Mouse (Mus musculus): Measurements from ENCODE around the gene Ablim1. TPM values are rescaled to one million over a fixed set of nuclear protein-coding genes. Genes with fewer than 3 reads are reported as not detected.

Ablim1 gene
- total RNA-seq, 2 experiments from 2014 or later = 42.8 to 52.0 TPM

DNA sequence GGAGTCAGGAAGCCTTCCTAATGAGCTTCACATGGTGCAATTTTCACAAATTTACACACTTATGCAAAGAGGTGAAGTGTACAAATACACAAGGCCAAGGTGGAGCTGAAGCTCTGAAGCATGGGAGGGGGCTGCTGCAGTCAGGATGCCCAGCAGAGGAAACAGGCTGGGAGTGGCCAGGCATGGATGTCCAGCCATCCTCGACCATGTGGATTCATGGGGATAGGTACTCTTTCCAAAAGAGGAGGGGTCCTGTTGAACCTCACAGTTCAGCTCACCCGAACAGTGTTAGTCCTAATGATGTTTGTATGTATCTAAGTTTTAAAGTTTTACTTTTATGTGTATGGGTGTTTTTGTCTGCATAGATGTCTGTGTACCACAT, 190.6 kb downstream of the Ablim1 start:
- no peak for DNase-seq

DNA sequence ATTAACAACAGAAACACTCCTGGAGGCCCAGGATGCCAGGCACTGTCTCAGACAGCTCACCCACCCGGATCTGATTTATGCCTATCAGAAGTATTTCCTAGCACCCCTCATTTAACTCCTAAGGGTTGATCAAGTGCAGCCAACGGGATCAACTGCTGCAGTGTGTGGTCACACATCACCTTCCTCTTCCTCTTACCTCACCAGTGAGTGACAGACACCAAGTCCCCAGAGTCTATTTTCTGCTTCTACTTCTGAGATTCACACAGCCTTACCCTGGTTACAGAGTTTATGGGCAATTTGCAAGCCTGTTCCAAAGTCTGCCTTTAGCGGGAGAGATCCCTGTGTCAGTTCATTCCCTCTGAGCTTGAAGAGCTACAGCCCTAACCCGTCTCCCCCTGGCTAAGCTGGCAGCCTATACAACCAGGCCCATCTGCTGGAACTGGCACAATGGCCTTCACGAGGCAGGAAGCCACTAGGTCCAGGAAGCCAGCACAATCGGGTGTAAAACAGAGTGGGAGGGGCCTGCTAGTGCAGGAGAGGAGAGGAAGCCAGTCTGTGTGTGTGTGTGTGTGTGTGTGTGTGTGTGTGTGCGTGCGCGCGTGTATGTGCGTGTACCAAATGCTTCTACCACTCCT, 191.1 kb downstream of the Ablim1 start:
- peak; percentile 33 for DNase-seq

DNA sequence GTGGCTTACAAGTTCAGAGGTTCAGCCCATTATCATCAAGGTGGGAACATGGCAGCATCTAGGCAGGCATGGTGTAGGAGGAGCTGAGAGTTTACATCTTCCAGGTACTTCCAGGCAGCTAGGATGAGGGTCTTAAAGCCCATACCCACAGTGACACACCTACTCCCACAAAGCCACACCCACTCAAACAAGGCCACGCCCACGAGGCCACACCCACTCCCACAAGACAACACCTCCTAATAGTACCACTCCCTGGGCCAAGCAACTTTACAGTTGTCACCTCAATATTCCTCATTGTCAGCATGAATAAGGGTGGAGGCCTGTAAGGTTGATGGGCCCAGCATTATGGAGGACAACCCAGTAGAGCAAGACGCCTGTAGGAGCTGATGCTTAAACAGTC, 192.5 kb downstream of the Ablim1 start:
- DNase-seq = no peak

DNA sequence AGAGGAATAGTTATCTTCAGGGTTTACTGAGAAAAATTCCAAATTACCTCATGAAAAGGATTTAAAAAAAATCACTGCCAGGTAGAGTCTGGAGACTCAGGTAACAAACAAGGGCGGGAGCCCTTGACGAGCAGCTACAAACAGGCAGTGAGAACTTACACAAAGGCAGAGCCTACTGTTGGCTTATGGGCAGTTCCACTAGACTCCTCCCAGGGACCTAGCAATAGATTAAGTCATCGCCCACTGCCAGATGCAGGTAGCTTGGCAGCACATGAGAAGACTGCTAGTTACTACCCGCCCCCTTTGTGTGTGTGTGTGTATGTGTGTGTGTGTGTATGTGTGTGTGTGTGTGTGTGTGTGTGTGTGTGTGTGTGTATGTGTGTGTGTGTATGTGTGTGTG, 193.7 kb downstream of the Ablim1 start:
- no peak for DNase-seq

DNA sequence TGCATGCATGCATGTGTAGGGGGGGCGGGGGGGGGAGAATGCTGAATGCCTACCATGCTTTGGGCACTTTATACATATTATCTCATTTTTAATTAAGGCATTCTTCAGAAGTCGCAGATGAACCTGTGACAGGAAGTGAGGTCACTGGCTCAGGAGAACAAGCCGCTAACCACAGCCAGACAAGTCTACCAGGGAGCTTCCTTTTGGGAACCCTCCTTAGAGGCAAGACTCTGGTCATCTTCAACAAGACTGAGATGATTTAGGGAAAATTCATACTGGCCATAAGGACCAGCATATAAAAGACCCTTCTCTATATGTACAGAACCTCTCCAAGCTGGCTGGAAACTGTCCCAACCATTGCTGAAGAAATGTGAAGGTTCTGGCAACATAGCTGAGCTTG, 195.1 kb downstream of the Ablim1 start:
- no peak for DNase-seq

DNA sequence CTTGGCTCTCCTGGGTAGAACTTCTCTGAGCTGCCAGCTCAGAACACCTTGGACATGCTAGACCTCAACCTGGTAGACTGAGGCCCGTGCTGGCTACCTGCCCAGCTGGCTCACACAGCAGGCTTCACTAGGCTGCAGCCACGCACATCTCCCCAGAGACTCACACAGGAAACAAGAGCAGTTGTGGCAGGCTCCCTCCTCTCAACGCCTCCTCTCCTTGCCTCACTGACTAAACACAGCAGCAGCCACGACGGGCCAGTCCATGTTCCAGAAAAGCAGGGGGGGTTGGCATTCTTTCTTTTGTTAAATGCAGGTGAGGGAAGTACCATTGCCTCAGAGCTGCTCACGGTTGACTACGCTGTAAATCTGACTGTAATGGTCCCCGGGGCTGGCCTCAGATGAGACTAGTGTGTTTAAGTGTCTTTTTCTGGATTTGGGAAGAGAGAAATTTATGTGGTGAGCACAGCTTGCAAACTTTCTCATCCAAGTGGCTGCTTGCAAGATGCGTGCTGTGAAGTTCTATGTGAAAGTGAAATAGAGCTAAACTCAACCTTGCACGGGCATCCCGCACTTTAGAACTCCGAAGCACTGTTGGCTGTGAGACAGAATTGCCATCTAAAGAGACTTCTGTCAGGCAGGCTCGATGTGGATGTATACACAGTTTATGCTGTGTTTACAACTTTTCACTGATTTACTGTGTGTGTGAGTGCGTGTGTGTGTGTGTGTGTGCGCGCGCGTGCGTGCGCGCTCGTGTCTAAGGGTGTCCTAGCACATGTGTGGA, 195.7 kb downstream of the Ablim1 start:
- peak; percentile 34 for DNase-seq

DNA sequence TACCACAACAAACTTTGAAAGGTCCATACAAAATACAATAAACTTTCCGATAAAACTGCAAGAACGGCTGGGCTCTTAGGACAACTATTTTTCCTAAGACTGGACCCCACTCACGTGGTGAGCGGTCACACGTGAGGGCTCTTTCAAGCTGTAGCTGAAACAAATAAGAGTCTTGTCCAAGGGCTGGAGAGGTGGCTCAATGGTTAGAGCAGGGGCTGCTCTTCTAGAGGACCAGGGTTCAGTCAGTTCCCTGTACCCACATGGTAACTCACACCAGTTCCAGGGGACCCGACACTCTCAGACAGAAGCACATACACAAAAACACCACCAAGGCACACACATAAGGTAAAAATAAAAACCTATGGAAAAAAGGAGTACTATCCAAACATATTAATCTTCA, 197.0 kb downstream of the Ablim1 start:
- no peak for DNase-seq

DNA sequence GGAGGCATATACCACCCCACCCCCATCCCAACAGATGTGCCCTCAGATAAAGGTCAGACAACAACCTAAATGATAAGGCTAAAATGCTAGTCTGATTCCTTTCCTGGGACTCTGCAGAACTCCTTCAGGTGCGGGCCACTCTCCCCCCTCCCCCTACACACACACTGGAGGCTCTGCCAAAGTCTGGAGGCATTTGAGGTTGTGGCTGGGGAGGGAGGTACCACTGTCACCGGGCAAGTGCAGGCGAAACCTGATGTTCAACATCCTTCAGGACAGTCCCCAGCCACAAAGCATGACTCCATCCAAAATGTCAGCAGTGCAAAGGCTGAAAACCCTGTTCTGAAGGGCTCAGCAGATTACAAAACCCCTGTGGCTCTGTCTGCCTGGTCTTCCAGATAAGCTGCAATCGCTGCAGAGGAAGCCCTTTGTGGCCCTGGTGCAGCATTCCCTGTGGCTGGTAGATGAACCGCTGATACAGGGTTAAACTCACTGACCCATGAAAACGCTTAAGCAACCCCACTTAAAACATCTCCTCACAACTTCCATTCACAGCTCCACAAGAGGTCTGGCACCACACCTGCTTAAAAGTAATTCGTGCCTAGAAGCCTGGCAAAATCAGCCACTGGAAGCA, 197.7 kb downstream of the Ablim1 start:
- no peak for DNase-seq

DNA sequence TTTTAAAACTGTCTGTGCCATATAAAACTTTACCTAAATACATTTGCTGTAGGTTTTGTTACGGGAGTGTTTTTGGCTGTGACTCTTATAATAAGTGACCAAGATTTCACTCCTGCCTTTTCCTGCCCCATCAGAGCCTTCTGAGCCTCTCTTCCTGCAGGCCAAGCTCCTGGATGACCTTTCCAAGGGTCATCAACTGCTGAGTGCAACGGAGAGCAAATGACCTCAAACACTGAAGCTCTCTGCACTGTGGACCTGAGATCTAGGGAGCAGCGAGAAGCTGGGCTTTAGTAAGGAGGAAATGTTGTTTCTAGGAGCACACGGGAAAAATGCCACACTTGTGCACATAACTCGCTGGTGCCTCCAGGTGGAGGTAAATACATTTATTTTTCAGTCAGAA, 199.0 kb downstream of the Ablim1 start:
- no peak for DNase-seq

DNA sequence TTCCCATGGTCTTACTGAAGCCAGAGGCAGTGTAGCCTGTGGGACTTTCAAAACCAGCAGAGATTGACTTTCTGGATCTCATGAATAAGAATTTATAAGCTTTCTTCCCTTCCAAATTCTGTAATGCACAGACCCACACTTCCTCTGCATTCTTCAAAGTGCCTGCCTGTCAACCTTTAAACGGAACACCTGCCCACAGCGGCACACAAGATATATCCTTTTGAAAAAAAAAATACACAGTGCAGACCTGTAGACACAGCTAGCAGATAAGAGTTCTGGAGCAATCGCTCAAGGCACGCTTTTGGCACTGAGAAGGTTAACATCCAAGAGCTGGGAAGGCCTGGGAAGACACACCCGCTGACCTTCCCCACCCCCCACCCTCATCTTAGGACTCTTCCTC, 199.8 kb downstream of the Ablim1 start:
- no peak for DNase-seq

DNA sequence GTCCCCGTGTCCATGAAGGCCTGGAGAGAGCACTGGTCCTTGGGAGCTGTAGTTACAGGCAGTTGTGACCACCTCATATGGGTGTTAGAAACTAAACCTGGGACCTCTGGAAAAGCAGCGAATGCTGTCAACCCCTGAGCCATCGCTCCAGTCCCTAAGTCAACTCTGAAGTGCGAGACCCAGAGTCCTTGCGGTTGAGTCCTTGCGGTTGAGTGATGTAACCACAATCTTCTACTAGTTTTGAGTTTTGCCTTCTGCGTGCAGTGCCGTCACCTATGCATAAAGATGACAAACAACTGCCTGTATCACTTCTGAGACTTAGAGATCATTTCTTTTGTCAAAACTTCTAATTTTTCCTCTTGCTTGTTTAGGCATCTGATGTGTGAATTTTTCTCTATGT, 200.7 kb downstream of the Ablim1 start:
- no peak for DNase-seq

DNA sequence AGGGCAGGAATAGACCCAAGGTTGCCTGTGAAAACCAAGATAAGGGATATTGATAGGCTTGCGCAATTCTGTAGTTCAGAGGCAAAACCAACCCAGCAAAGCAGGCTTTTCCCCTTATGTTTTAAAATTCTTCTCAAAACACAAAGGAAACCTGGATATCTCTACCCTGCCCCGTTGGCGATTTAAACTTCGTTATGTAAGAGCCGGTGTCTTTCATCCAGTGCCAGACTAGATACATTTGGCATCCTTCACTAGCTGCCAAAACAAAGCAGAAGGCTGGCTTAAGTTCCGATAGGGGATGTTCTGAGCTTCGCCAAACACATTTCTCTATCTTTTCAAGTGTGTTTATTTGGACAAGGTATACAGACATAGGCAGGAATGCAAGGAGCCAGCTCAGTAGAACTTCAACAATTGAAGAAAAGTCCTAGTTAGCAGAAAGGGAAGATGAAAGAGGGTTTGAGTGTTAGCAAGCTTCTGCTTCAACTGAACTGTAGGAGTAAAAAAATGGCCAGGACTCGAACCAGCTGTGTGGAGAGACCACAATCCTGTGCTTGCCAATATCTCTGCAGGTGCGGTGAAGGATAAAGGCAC, 201.8 kb downstream of the Ablim1 start:
- DNase-seq = no peak

DNA sequence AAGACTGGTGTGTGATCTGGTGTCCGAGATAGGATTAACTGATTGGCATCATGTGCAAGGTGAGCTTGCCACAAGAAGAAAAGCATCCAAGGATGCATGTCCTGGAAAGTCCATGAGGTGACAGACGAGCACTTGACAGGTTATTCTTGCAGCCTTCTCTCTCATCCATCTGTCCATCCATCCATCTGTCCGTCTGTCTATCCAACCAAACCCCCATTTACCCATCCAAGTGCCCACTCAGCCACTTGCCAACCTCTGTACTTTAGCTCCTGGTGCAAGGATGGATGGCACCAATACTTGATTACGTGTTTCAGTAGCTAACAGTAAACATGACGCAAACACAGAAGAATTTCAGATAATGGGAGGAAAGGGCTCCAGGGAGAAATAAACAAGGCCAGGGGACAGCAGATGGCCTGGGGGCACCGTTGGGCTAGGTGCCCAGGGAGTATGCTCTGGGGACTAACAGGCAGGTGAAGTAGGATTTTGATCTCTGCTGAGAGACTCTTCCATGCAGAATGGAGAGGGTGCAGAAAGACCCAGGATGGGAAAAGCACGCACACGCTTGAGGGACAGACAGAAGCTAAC, 202.4 kb downstream of the Ablim1 start:
- no peak for DNase-seq

DNA sequence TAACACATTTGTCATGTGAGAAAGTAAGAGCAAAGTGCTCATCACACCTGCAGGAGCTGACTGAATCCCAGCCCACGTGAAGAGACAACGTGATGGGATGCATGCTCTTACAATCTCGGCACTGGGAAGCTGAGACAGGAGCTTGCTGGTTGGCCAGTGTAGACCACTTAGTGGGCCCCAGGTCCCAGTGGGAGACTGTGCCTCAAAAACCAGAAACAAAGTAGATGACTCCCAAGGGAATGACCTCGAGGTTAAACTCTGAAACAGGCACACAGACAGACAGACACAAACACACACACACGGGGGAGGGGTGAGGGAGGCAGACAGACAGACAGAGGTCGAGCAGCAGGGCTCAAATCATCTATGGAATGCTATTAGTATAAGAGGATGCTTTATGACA, 203.4 kb downstream of the Ablim1 start:
- DNase-seq = no peak

DNA sequence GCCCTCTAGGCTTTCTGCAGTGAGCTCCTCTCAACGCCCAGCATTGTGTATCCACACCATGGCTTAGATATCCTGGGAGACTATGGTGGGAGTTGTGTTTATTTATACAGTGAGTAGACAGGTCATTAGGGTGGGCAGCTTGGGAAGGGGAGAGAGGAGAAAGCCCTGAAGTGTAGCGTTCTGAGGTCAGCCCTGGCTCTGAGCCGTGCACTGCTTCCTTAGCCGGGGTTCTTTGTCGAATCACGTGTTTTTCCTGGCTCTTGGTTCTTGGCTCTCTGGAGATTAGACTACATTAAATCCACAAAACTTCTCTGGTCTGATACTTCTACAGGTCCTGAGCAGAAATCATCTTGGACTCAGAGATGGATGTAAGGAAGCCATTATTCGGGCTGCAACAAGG, 205.1 kb downstream of the Ablim1 start:
- DNase-seq = no peak

DNA sequence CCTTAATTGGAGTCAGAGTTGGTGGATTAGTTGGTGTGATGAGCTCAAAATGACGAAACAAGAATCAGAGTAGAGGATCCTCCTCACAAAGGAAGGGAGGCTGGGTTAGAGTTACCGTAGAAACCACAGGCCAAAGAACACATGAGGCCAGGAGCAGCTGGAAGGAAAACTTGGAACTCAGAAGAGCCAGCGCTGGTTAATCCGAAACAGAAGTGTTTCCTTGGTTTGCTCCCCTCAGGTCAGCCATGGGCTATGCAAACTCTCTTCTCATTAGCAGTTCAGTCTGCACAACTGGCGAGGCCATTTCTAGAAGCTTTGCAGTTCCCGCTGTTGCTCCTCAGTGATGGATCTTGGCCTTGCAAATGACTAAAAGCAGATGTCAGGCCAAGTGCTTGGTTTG, 208.2 kb downstream of the Ablim1 start:
- no peak for DNase-seq

DNA sequence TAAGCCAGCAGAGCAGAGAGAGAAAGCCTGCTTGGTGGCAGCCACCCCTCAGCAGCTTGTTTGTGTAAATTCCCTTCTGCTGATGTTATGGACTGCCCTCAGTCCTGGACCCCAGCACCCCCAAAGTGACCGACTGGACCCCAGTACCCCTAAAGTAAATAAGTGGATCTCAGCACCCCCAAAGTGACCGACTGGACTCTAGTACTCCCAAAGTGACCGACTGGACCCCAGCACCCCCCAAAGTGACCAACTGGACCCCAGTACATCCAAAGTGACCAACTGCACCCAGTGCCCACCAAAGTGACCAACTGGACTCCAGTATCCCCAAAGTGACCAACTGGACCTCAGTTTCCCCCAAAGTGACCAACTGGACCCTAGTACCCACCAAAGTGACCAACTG, 208.7 kb downstream of the Ablim1 start:
- no peak for DNase-seq

DNA sequence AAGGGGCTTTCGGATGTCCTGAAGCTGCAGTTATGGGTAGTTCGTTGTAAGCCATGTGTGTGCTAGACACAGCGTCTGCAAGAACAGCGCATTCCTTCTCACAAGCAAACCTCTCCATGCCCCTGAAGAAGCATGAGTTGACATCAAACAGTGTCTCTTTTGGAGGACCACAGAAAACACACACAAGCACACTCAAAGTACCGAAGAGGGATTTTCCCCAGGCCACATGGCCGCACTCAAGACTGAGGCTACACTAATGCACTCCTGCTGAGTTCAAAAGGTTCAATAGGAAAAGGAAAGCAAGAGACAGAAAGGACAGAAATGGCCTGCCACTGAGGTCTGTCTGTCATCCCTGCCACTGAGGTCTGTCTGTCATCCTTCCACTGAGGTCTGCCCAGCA, 209.6 kb downstream of the Ablim1 start:
- DNase-seq = no peak

DNA sequence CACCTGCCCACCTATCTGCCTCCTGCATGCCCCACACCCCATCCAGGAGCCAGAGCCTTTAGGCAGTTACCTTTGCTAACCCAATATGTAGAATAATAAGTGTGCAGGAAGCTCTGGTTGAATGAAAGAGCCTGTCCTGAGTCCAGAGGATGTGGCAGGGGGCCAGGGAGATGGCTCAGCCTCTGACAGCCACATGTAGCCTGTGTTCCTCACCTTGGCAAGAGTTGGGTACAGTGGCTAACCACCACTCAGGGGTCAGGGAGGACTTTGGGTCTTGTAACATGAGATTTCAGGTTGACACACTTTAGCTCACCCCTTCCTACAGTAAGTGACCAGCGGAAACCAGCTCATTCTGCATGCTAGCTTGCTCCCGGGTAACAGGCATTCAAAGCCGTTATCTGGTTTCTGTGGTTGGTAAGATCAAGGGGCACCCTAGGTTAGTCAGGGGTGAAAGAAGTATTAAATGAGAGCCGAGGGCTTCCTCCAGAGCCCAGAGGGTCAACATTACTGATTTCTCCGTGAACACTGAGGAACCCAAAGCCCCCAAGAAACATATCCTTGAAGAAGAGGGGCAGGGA, 210.5 kb downstream of the Ablim1 start:
- no peak for DNase-seq

DNA sequence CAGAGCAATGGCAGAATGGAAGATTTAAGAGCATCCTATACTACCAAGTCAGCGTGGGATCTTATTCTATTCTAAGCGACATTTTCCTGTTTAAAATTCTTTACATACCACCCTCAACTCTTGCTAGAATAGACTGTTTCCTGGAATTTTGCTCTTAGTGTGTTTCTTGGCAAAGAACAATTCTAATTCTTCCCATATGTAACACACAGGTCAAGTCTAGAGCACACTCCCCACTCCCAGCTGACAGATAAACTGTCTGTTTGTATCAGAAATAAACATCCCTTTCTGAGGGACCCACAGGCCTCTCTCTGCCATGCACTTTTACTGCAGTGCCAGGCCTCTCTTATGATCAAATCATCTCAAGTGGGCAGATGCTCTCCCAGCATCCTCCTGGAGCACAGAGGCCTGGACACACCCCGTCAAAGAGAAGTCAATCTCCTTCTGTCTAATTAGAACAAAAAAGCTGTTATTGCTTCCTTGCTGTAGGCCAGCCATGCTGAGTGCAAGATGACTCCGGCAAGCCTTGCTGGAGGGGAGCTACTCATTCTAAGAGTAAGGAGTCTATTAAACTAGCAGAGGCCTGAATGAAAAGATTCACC, 211.3 kb downstream of the Ablim1 start:
- DNase-seq = no peak

DNA sequence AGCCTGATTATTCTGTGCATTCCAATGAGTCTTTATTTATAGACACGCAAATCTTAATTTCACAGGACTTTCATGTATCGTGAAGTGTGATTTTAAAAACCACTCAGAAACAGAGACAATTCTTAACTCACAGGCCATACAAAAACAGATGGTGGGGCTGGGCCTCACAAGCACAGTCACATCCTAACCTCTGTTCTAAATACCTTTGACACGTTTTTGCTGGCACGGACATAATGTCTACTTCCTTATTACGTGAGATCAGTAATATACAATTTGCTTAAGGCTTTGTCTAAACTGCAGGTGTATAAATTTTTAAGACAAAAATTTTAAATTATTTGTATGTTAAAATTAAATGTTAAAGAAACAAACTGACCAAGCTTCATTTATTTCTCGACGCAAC, 212.7 kb downstream of the Ablim1 start:
- no peak for DNase-seq

DNA sequence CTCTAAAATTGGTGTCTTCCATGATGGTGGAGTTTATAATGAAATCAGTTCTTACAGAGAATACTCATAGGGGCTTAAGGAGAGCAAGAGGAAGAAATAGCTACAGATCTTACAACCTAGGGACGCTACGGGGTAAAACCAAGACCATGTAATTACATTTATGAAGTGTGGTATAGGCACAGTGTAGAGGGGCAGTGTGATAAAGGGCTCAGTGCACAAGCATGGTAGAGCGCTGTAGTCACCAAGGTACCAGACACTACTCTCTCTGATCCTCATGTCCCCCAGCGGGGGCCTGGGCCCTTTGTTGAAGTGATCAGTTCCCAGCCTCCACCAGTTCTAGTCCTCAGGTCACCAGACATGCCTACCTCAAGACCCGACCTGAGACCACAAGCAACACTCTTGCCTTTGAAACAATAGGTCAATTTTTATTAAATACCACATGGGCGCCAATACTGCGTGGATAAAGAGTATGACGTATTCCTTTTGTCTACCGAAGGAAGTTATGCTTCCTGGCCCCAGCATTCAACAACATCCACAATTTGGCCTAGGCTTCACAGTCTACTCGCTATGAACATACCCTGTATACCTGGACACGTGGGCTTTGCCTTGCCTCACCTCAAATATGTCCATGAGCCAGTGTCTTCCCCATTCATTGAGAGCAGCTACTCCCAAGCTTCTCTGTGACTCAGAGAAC, 213.8 kb downstream of the Ablim1 start:
- DNase-seq = no peak

Data from gastrocnemius, postnatal 10 days (tissue).